Mouse (Mus musculus) left cerebral cortex, postnatal 14 days (tissue): ENCODE results near the gene Kif24. TPM values are rescaled to one million over a fixed set of nuclear protein-coding genes. Genes with fewer than 3 reads are reported as not detected.
A peak's percentile ranks its signal among the peaks of the same experiment; 100 is the strongest.

ENCODE experiments used
- DNase-seq, 2 experiments: peaks; one replicate each; pipeline ENCODE4 v3.0.0; 2021 to 2022; ENCODE audit warnings: low spot score in 2 of 2, mixed read lengths in 1 of 2
- intact Hi-C: fragments of 180-260 bp; cut with DNase I; formaldehyde crosslinking; loops from one replicate; pipeline ENCODE4 v1.15.1; 2025
- long read RNA-seq, 2 experiments: library from polyadenylated mRNA; stranded (forward); transcript quantifications; one replicate each; pipeline ENCODE4 v2.0.0; 2021
- total RNA-seq, 2 experiments: library from RNA; stranded (reverse); gene quantifications; 2 replicates each; pipeline ENCODE4 v1.2.3; 2021

The Kif24 gene
- total RNA-seq = 1 to 10 TPM; 1.4 to 1.5 TPM
- long read RNA-seq, experiment 1 = 0 reads
- long read RNA-seq, experiment 2 = 0 reads

DNA sequence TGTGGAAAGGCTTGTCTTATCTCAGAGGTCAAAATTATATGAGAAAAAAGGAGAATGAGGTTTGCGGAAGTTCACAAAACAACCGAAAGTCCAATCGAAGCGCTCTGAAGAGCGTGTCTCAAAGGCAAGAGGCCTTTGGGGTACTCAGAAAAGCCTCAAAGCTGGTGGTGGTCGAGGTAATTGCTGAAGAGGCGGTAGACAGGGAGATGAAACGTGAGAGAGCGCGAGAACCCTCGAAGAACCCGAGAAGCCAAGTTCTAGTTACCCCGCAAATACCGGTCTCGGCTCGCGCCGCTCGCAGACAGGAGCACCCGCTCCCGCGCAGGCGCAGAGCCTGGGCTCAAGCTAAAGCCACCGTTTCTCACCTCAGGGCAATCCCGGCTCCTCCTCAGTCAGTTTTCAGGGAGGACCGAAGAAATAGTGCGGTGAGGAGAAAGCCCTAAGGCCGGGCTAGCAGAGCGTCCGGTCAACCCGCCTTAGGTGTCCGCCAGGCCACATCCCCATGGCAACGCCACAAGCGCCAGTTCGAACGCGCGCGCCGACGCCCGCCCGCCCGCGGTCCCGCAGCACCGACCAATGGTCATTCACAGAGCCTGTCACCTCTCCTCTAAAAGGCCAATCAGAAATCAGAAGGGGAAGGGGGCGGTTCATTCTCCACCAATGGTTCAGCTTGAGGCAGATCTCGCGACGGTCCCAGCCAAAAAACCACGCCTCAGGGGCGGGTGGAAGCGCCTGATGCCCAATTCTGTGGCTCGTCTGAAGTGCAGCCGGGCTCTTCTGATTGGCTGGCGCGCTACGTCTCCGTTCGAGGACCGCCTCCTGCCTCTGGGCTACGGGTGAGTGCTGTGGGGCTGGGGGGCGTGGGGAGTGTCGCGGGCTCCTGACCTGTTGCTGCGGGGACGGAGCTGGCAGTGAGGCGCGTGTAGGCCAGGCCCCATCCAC lies at the start of gene Kif24, which contains the start of gene Nudt2:
Gene Kif24, minus strand, starts transcription at position 543 of the 942 bp plus-strand sequence.
Gene Nudt2, plus strand, starts transcription at position 807 of the 942 bp plus-strand sequence.
- intact Hi-C loops = loop anchor here (5.0 kb wide), 3 partner anchors 43 to 148 kb away; partner anchors contain the start of genes Dnaic1 and Fam219a

DNA sequence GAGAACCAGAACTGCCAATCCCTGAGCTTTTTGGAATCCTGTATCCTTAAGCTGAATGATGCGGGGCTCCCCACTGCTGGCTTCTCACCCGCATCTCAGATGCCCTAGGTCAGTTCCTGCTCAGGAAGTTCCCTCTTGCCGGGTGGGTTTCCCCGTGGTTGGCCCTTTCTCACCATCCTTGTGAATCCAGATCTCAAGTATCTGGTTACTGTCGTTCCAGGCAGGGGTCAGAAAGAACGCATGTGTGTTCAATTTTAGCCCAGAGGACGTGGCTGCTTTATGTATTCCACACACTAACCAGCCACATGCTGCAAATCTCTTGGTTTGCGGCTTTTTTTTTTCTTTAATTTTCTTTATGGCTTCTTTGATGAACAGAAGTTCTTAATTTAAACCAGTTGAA lies 49.0 kb upstream of the Kif24 start:
- DNase-seq = no peak
- intact Hi-C loops = no loop called here

More for the DNA sequence above, at the start of gene Kif24, which contains the start of gene Nudt2:
- DNase-seq = peak; percentile 98 to 99

DNA sequence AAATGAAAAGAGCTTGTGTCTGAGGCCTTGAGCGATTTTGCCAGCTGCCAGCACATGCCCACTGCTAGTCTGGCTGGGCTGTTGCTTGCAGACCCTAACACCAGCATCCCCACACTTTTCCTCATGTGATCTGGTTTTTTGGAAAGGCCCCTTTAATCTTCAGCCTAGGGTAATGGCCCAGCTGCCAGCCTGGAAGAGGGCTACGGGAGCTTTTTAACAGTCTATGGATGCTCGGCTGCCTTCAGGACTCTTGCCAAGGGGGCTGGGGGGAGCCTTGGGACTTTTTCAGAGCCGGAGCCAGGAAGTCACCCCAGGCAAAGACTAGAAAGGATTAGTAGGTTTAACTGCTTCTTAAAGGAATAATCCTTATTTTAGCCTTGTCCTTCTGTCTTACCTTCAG lies 48.6 kb upstream of the Kif24 start:
- intact Hi-C loops = no loop called here
- no peak for DNase-seq

DNA sequence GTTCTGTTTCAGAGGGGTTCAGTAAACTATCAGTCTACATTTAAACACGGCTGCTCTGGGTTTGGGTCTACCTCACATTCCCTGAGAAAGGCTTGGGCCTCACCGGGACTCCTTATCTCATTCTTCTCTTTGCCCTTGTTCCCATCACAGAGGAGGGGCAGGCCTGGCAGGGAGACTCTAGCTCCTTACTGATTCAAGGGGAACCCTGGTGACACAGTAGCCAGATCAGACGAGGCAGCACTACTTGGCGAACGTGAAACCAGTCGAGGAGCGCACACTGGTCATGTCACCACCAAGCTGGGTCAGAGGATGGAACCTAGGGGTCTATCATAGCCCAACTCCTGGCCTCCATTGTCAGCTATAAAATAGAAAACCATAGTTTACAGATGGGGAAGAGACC lies 43.3 kb upstream of the Kif24 start:
- no peak for DNase-seq
- intact Hi-C loops = loop anchor here (5.0 kb wide), 1 partner anchor 41 kb away; the partner anchor contains the start of gene Nudt2

DNA sequence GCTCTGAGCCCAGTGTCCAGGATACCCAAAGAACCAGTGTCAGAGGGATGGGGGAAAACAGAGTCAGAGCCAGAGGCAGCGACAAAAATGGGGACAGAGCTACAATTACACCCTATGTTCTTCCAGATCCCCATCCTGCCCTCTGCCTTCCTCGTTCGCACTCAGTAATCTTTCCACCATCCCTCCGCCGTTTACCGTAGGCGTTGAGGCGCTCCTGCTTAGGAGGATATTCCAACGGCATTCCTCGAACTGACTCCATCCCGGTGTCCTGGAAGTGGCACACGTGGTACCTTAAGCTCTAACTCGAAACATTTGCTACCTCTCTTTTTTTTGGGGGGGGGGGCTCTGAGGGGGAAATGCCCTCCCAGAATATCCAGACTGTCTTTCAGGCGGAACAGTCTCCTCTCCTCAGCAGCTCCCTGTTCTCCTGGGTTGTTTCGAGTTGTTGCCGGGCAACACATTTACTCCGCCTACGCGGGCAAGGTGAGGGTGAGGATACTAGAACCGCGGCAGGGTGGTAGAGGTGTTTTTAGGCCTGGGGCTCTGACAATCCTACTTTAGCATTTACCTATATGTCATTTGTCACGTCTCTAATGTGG lies 42.7 kb upstream of the Kif24 start:
- intact Hi-C loops = loop anchor here (5.0 kb wide), 1 partner anchor 40 kb away; the partner anchor contains the start of gene Nudt2
- no peak for DNase-seq

DNA sequence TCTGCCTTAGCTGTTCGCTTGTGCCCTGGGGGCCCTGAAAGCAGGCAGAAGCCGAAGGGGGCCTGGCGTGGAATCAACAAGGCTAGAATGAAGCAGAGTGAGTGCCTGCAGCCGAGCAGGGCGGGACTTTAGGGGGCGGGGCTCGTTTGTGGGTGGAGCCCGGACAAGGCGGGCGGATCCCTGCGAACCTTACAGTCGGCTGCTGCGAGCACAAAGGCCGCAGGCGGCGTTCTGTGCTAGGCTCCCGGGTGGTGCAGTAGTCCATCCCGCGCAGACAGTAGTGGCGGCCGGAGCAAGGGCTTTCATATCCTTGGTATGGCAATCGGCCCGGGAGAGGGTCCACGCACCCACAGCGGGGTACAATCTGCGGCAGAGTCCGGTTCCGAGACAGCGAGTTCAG lies 42.2 kb upstream of the Kif24 start:
- peak; percentile 84 to 85 for DNase-seq
- intact Hi-C loops = loop anchor here (5.0 kb wide), 1 partner anchor 40 kb away; the partner anchor contains the start of gene Nudt2

DNA sequence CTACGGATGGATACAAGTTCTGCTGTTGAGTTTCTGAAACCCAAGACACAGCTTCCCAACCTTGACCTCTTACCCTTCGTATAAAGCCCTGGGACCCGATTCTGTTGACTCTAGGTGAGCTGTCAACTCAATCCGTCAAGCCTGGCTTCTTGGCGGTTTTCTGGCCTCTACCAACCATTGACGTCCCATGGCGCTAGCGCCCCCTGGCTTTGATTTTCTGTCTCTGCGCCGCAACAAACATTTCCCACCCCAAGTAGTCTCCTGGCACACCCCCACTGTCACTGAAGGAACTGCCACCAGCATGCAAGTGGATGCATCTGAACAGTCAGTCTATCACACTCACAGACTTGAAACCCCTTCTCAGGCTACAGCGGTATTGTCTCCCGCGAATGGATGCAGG lies 41.5 kb upstream of the Kif24 start:
- peak; percentile 67 to 79 for DNase-seq
- intact Hi-C loops = loop anchor here (5.0 kb wide), 1 partner anchor 39 kb away; the partner anchor contains the start of gene Nudt2

DNA sequence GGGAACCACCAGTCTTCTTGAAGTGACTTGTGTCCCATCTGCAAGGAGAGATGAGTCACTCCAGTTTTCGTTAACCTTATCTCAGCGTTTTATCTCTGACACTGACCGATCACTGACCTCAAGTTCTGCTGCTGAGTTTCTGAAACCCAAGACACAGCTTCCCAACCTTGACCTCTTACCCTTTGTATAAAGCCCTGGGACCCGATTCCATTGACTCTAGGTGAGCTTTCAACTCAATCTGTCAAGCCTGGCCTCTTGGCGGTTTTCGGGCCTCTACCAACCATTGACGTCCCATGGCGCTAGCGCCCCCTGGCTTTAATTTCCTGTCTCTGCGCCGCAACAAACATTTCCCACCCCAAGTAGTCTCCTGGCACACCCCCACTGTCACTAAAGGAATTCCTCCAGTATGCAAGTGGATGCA lies 40.5 kb upstream of the Kif24 start:
- DNase-seq = no peak
- intact Hi-C loops = loop anchor here (5.0 kb wide), 1 partner anchor 38 kb away; the partner anchor contains the start of gene Nudt2

DNA sequence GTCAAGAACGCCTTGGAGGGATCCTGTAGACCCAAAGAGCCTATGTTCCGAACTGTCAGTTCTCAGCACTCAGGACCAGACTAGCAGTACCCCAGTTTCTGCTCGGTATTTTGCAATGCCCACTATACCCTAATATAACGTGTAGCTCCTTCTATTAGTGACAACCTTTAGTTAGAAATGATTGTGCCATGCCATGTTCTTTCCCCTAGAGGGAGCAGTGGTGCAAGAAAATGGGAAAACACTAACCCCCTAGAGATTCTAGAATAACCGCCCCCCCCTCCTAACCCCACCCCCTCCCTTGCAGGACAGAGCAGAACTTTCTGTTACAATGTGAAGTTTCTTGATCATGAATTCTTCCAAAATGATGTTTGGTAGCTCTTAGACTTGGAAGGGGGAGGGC lies 39.6 kb upstream of the Kif24 start:
- intact Hi-C loops = no loop called here
- DNase-seq = no peak

DNA sequence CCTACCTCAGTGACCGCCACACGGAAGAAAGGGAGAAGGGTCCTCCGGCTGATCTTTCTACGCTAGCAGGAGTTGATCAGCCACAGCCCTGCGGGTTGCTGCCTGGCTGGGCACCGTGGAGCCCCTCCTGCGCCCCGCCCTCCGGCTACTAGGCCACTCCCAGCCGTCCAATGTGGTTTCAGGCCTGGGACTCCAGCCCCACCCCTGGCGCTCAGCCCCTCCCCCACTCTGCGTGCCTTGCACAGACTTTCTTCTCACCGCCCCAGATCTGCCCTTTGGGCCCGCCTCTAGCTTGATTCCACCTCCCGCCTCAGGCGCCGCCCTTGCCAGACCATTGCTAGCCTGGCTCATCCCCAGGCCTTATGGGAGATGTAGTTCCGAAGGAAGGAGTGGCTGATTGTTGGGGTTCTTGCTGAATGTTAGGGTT lies 38.3 kb upstream of the Kif24 start, which contains the start of gene AI464131:
Gene AI464131, minus strand, starts transcription at position 91 of the 427 bp plus-strand sequence.
- intact Hi-C loops = no loop called here
- DNase-seq = peak; percentile 94

DNA sequence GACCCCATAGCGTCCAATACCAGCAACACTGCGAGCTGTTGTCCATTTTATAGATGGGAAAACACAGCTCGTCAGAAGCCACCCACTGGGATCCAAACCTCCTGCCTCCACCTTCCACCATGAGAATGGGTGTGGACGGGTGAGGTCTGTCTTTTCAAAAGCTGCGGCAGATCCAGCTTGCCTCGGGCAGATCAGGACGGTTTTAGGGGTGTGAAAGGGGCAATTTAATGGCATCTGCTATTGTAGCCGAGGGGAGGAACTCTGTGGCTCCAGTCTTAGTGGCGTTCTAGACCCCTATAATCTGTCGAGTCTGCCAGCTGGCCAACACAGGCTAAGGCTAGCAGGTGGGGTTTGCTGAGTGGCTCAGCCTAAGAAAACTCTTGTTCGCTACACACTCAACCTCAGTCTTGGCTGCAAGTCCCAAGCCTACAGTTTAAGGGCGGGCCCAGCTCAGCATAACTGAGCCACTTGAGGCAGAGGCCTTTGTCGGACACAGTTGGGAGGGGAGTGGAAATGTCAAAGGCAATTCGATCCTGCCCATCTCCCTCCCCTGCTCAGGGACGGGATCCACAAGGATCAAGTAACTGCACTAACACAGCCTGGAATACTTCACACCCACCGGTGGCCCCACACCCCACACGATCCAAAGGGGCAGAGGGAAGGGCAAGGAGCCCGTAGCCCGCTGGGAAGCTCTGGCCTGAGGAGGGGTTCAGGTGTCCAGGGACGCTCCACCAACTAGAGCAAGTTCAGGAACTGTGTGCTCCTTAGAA lies 37.7 kb upstream of the Kif24 start:
- intact Hi-C loops = no loop called here
- no peak for DNase-seq

DNA sequence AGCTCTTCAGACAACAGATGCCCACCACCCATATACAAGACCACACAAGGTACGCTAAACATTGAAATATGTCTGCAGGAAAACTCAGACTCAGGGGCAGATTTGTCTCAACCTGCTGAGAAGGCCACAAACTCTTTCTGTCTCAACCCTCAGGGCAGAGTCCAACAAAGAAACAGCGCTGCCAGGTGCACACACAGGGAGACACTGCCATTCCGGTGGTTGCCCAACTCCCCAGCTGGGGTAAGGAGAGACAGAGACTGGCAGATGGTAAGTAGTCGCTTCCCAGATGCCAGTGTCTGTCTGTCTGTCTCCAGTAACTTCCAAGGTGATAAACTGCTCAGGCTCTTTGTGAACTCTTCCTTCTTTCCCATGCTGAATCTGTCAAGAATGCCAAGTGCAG lies 36.1 kb upstream of the Kif24 start:
- DNase-seq = no peak
- intact Hi-C loops = no loop called here

DNA sequence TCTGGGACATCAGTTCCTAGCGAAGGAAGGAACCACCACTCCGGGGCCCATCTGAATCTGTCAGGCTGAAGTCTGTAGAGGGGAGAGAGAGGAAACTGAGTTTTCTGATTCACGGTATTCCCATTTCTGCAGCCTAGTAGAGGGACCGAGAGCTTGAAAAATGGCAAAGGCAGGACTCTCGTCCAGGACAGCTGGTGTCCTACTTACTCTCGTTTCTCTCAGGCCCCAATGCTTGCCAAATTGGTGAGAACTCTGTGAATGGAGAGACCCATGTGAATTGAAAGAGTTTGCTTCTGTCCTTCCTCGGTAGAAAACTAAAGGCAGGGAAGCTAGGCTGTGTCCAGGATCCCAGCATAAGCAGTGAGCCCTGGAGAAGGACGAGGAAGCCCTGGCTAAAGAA lies 34.9 kb upstream of the Kif24 start:
- DNase-seq = no peak
- intact Hi-C loops = no loop called here

DNA sequence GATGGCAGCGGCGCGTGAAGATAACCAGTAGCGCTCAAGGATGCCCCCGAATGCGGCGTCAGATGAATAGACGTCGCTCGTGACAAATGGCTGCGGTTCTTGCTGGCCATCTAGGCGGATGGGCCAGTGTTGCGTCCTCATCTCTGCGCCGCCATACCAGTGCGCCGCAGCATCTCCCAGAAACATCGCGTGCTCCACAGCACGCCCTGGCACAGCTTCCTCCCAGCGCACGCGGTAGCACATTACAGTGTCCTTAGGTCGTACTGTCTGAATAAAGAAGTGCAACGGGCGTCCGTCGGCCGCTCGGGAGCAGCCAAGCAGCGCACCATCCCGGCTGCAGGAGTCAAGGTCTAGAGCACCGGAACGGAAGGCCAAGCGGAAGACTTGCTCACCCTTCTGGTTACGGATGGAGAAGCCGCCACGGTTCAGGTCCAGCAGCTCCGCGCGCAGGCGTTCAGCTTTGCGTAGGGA lies 34.3 kb upstream of the Kif24 start:
- intact Hi-C loops = no loop called here
- DNase-seq = no peak

DNA sequence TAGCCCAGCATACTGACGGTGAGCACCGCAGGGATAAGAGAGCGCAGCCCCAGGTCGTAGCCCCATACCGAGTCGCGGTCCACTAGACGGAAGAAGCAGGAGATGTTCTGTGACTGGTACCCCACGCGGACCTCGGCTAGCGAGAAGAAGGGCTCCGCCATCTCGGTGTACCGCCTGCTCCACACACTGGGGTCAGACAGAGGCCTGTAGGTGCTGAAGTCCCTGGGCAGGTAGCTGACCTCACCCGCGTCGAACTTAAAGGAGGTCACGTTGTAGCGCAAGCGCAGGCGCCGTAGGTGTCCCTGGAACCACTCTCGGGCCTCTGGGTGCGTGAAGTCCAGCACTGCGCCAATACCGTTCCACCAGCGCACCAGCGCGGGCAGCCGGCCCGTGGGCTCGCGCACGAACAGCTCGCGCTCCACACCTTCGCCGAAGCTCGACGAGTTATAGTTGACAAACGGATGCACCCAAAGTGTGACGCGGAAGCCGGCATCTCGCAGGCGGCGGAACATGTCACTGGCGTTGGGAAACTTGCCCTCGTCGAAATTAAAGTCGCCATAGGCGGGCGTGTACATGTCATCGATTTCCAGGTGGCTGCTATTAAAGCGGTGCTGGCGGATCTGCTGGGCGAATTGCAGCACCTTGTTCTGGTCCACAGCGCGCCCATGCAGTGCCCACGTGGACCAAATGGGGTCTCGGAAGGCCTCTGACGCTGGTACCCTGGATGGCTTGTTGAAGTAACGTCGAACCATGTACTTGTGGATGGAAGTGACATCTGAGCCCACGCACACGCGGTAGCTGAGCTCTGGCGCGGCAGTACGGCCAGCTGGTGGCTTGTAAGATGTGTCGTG lies 33.5 kb upstream of the Kif24 start:
- DNase-seq = no peak
- intact Hi-C loops = no loop called here

DNA sequence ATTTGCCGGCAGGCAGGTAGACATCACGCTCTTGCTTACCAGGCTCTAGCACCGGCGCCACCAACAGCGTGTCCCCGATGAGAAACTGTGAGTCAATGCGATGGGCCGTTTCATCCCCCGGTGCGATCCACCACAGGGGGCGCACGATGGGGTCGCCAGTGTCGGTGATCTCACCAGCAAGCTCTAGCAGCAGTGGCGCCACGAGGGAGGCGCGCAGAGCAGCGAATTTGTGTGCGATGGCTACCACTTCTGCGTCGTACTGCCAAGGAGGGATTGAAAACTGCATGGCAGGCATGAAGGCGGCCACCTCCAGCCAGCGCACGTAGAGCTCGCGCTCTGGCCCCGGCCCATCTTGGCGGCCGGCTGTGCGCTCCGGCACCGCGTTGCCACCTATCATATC lies 32.9 kb upstream of the Kif24 start:
- no peak for DNase-seq
- intact Hi-C loops = no loop called here

DNA sequence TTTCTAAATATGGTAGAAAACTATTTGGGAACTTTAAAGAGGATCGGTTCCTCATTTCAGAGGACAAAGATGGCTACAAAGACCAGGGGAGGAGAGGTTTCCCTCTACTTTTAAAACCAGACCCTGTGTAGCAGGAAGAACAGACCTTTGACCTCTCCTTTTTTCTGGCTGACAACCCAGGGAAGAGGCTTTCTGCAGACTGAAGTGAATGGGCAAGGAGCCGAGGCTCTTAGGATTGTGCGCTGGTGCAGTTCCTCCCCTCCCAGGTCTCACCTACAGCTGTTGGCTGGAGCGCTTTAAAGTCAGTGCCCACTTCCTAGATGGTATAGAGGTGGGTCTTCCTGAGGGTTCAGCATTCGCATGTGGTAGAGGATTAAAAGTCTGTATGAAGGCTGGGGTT lies 32.4 kb upstream of the Kif24 start:
- intact Hi-C loops = no loop called here
- no peak for DNase-seq

DNA sequence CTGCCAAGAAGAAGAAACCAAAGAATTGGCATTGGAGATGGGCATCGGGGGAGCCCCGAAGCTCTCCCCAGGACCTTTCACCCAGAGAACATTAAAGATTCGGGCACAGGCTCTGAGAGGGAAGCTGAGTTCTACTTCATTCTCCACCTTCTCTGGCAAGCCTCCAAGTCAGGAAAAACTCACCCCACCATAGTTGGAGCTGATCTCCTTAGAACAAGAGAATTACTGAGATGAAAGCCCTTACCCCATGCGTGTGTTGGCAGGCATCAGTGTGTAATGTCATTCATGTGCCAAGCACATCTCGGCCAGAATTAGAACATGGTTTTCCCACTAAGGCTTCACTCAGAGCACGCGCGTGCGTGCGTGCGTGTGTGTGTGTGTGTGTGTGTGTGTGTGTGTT lies 31.2 kb upstream of the Kif24 start:
- DNase-seq = peak; percentile 67 to 86
- intact Hi-C loops = no loop called here
